Mouse (Mus musculus): ENCODE results near the gene Slc35e1. TPM values are rescaled to one million over a fixed set of nuclear protein-coding genes. Genes with fewer than 3 reads are reported as not detected.

Slc35e1 gene
- polyA plus RNA-seq, 1 experiment from 2014 or later, result 12.2 TPM

DNA sequence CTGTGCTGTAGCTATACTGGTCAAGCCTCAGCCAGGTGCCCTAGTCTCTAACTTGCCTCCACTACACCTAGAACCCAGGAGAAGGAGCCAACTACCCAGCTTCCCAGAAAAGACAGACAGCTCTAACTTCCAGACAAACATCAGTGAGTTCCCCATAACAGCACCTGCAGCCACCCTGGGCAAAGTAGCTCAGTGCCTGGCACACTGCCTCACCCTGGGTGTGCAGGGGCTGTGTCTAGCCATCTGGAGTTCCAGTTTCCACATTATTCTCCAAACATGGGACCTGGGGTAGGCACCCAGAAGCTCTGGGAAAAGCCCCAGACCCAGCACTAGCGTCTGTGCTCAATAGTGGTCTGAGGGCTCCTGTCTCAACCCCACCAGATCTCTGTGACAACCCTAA lies 15.1 kb upstream of the Slc35e1 start:
- Histone ChIP-seq H3K9ac (ENCODE audit: low read depth, low read length) (no peak overlapping the region), H3K27me3 (ENCODE audit: control insufficient read depth, insufficient read depth, low read length) (no peaks in the 10 kb centered on the region), H3K9me3 (replicated peaks; ENCODE audit: control insufficient read depth, low read length) (no peaks in the 10 kb centered on the region), H3K27ac (ENCODE audit: low read depth, low read length) (no peak overlapping the region), H3K36me3 (ENCODE audit: control insufficient read depth, insufficient read depth, low read length) (0 out of 2 replicates have a peak, but pooled peaks cover 3% of the 10 kb centered on the region), H3K4me1 (ENCODE audit: control insufficient read depth, insufficient read depth, low read length) (peaks cover 21% of the 10 kb centered on the region), H3K4me2 (no peak overlapping the region), H3K4me3 (ENCODE audit: low read depth, low read length) (no peak overlapping the region)
- no peak for ATAC-seq (replicated peaks; ENCODE audit: insufficient number of reproducible peaks, low FRiP score, low TSS enrichment)
- 75% methylated on average over 1 of the region's 1 CpGs for WGBS (ENCODE audit: insufficient replicate concordance)

DNA sequence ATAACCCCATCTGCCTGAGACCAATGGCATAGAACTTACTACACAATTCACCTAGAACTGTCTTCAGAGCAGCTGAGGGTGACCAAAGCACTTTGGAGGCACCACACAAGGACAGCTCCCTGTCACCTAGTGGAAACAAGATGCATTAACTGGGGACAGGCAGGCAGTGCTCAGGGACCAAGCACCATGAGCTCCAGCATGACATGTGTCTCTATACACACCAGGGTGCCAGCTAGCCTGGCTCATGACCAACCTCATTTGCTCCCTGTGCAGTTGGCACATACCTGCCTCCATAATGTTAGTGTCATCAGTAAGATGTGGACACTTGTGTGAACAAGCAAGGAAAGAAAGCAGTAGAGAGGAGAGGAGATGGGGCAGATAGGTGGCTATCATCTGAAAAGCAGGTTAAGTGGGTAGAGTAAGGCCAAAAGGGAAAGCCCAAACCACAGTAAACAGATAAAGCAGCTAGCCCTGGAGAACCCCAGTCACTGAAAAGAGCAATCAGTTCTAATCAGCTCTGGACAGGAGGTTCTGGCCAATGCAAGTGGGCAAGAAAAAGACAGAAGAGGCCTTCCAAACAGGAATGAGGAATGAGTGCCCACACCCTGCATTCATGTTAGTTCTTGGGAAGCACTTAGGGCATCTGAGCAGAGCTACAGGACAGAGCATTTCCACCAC lies 12.4 kb upstream of the Slc35e1 start:
- no peaks in the 10 kb centered on the region for H3K27me3 ChIP-seq (ENCODE audit: control insufficient read depth, insufficient read depth, low read length)
- no peak overlapping the region for H3K4me3 ChIP-seq (ENCODE audit: low read depth, low read length)
- no peaks in the 10 kb centered on the region for H3K9me3 ChIP-seq (replicated peaks; ENCODE audit: control insufficient read depth, low read length)
- H3K9ac ChIP-seq (ENCODE audit: low read depth, low read length), result no peak overlapping the region
- ATAC-seq (replicated peaks; ENCODE audit: insufficient number of reproducible peaks, low FRiP score, low TSS enrichment), result no peak
- H3K27ac ChIP-seq (ENCODE audit: low read depth, low read length), result no peak overlapping the region
- H3K4me1 ChIP-seq (ENCODE audit: control insufficient read depth, insufficient read depth, low read length), result peaks cover 26% of the 10 kb centered on the region
- 0 out of 2 replicates have a peak, but pooled peaks cover 3% of the 10 kb centered on the region for H3K36me3 ChIP-seq (ENCODE audit: control insufficient read depth, insufficient read depth, low read length)
- H3K4me2 ChIP-seq, result no peak overlapping the region

DNA sequence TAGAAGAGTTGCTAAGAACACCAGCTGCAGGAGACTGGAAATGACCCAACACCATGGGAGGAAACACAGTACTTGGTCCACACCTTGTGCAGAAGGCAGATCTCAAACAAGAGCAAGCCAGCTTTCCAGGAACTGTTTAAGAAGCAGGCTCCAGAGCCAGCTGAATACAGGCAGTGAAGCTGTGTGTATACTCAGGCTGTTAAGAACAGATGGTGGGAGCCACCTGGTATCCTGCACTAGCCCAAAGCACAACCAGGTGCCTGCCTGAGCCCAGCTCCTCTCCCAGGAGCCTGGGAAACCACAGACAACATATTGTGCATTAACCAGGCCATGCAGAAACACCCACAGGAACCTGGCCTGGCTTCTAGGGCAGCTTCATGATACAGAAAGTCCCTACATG lies 11.7 kb upstream of the Slc35e1 start:
- H3K4me2 ChIP-seq, result no peak overlapping the region
- H3K4me1 ChIP-seq (ENCODE audit: control insufficient read depth, insufficient read depth, low read length), result peaks cover 31% of the 10 kb centered on the region
- no peak overlapping the region for H3K4me3 ChIP-seq (ENCODE audit: low read depth, low read length)
- H3K27me3 ChIP-seq (ENCODE audit: control insufficient read depth, insufficient read depth, low read length), result no peaks in the 10 kb centered on the region
- ATAC-seq (replicated peaks; ENCODE audit: insufficient number of reproducible peaks, low FRiP score, low TSS enrichment), result no peak
- H3K36me3 ChIP-seq (ENCODE audit: control insufficient read depth, insufficient read depth, low read length), result 0 out of 2 replicates have a peak, but pooled peaks cover 3% of the 10 kb centered on the region
- H3K9me3 ChIP-seq (replicated peaks; ENCODE audit: control insufficient read depth, low read length), result no peaks in the 10 kb centered on the region
- no peak overlapping the region for H3K9ac ChIP-seq (ENCODE audit: low read depth, low read length)
- no peak overlapping the region for H3K27ac ChIP-seq (ENCODE audit: low read depth, low read length)

DNA sequence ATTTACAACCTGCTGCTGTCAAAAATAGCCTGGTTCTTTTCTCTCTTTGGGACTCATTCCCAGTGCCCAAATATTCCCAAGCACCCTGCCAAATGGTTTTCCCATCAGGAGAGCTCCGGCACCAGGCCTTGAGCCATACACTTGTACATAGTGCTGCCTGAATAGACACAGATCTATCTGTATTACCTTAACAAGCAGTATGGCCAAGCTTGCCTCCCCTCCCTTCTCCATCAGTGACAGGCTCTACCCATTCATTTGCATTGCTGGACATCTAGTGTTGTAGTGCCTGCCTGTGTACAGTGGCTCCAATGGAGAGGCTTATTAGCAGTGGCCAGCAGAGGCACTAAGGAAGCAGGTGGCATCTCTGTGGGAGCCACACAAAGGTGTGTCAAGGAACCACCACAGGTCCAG lies 8.1 kb upstream of the Slc35e1 start:
- Histone ChIP-seq H3K4me3 (ENCODE audit: low read depth, low read length) (no peak overlapping the region), H3K9me3 (replicated peaks; ENCODE audit: control insufficient read depth, low read length) (no peaks in the 10 kb centered on the region), H3K27ac (ENCODE audit: low read depth, low read length) (no peak overlapping the region), H3K27me3 (ENCODE audit: control insufficient read depth, insufficient read depth, low read length) (no peaks in the 10 kb centered on the region), H3K4me2 (no peak overlapping the region), H3K9ac (ENCODE audit: low read depth, low read length) (no peak overlapping the region), H3K36me3 (ENCODE audit: control insufficient read depth, insufficient read depth, low read length) (peaks cover 16% of the 10 kb centered on the region), H3K4me1 (ENCODE audit: control insufficient read depth, insufficient read depth, low read length) (peaks cover 26% of the 10 kb centered on the region)
- 95% methylated on average over 1 of the region's 1 CpGs for WGBS (ENCODE audit: insufficient replicate concordance)
- ATAC-seq (replicated peaks; ENCODE audit: insufficient number of reproducible peaks, low FRiP score, low TSS enrichment), result no peak

DNA sequence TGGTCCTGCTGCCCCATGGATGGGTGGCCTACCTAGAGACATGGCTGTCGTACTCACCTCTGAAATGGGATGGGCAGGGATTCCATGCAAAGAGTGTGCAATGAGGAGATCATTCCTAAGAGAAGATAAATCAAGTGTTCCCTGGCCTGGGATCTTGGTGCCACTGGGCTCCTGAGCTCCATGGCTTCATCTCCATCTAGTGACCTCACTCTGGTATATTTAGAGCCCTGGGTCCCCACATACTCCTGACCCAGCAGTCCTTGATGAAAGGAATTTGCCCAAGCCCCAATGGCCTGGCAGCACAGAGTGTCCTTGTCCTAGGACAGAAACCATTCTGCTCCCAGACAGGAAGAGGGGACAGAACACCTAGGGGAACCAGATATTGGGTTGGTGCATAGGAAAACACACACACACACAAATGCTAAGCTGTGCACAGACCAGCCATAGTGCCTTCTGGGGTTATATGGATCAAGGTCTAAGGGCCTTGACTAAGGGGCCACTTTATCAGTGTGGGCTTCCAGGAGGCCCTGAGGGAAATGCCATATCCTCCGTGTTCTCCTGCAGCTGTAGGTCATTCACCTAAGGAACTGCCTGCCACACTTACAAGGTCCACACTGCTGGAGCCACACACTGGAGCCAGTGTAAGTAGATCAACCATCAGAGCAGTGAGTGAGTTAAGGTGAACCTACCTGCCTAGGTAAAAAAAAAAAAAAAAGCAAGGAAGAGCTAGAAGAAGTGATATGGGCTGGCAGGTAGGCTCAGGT lies 7.3 kb upstream of the Slc35e1 start:
- ATAC-seq (replicated peaks; ENCODE audit: insufficient number of reproducible peaks, low FRiP score, low TSS enrichment), result no peak
- peak overlapping the region; percentile 37 for H3K27ac ChIP-seq (ENCODE audit: low read depth, low read length)
- no peaks in the 10 kb centered on the region for H3K27me3 ChIP-seq (ENCODE audit: control insufficient read depth, insufficient read depth, low read length)
- H3K4me1 ChIP-seq (ENCODE audit: control insufficient read depth, insufficient read depth, low read length), result peaks cover 22% of the 10 kb centered on the region
- 80% methylated on average over 2 of the region's 2 CpGs for WGBS (ENCODE audit: insufficient replicate concordance)
- no peak overlapping the region for H3K4me2 ChIP-seq
- H3K4me3 ChIP-seq (ENCODE audit: low read depth, low read length), result no peak overlapping the region
- peaks cover 20% of the 10 kb centered on the region for H3K36me3 ChIP-seq (ENCODE audit: control insufficient read depth, insufficient read depth, low read length)
- no peaks in the 10 kb centered on the region for H3K9me3 ChIP-seq (replicated peaks; ENCODE audit: control insufficient read depth, low read length)
- no peak overlapping the region for H3K9ac ChIP-seq (ENCODE audit: low read depth, low read length)

DNA sequence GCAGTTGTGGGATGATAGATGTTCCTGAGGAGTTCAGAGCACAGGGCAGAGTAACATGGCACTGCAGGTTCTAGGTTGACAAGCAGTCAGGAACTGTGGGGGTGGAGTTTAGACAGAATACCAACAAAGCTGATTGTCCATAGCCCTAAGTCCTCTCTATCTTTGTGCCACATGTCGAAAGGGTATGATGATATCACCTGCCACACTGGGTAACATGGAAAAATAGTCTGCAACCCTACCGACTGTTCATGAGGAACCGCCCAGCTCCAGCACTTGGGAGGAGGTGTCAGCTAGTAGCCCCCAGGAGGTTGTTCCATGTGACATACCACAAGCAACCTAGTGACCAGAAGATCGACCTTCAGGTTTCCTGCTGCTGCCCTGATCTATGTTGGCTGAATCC lies 6.1 kb upstream of the Slc35e1 start:
- Histone ChIP-seq H3K4me3 (ENCODE audit: low read depth, low read length) (no peak overlapping the region), H3K9me3 (replicated peaks; ENCODE audit: control insufficient read depth, low read length) (no peaks in the 10 kb centered on the region), H3K27ac (ENCODE audit: low read depth, low read length) (no peak overlapping the region), H3K36me3 (ENCODE audit: control insufficient read depth, insufficient read depth, low read length) (peaks cover 20% of the 10 kb centered on the region), H3K4me2 (no peak overlapping the region), H3K4me1 (ENCODE audit: control insufficient read depth, insufficient read depth, low read length) (peaks cover 26% of the 10 kb centered on the region), H3K27me3 (ENCODE audit: control insufficient read depth, insufficient read depth, low read length) (no peaks in the 10 kb centered on the region), H3K9ac (ENCODE audit: low read depth, low read length) (no peak overlapping the region)
- no peak for ATAC-seq (replicated peaks; ENCODE audit: insufficient number of reproducible peaks, low FRiP score, low TSS enrichment)
- 84% methylated on average over 4 of the region's 4 CpGs for WGBS (ENCODE audit: insufficient replicate concordance)

DNA sequence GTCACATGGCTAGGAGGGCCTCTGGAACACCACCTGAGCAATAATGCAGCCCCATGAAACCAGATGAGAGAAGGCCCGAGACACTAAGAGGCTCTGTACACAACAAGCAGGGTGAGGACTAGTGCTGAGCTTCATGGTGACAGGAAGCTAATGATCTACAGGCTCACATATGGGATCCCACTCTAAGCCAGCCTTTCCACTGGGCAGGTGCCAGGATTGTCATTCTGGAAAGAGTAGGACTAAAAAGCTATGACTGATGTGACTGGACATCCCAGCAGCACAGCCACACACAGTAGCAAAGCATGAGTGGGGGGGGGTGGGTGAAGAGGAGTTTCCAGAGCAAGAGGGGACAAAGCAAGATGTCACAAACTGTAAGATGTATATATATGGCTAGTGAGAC lies 5.5 kb upstream of the Slc35e1 start:
- H3K4me2 ChIP-seq, result no peak overlapping the region
- no peak overlapping the region for H3K9ac ChIP-seq (ENCODE audit: low read depth, low read length)
- no peak overlapping the region for H3K4me3 ChIP-seq (ENCODE audit: low read depth, low read length)
- ATAC-seq (replicated peaks; ENCODE audit: insufficient number of reproducible peaks, low FRiP score, low TSS enrichment), result no peak
- H3K36me3 ChIP-seq (ENCODE audit: control insufficient read depth, insufficient read depth, low read length), result peaks cover 20% of the 10 kb centered on the region
- no peaks in the 10 kb centered on the region for H3K9me3 ChIP-seq (replicated peaks; ENCODE audit: control insufficient read depth, low read length)
- no peak overlapping the region for H3K27ac ChIP-seq (ENCODE audit: low read depth, low read length)
- peaks cover 24% of the 10 kb centered on the region for H3K4me1 ChIP-seq (ENCODE audit: control insufficient read depth, insufficient read depth, low read length)
- no peaks in the 10 kb centered on the region for H3K27me3 ChIP-seq (ENCODE audit: control insufficient read depth, insufficient read depth, low read length)
- 88% methylated on average over 1 of the region's 1 CpGs for WGBS (ENCODE audit: insufficient replicate concordance)

DNA sequence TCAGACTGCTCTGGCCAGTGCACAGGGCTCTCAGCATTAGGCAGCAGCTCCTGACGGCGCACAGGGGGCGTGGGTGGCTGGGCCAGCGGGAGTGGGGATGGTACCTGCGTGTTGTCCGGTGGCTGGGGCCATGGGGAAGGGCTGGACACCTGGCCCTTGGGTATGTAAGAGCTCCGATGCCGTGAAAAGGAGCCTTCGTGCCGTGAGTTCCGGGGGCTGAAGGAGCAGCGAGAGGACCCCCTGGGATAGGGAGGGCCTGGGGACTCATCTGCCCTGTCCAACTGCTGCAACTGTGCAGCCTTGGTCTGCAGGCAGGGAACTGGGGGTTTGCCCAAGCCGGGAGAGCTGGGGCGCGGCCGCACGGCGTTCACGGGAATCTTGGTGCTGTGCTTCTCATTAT lies 3.8 kb upstream of the Slc35e1 start:
- H3K27me3 ChIP-seq (ENCODE audit: control insufficient read depth, insufficient read depth, low read length), result no peaks in the 10 kb centered on the region
- H3K27ac ChIP-seq (ENCODE audit: low read depth, low read length), result no peak overlapping the region
- H3K4me3 ChIP-seq (ENCODE audit: low read depth, low read length), result no peak overlapping the region
- H3K9me3 ChIP-seq (replicated peaks; ENCODE audit: control insufficient read depth, low read length), result no peaks in the 10 kb centered on the region
- H3K4me1 ChIP-seq (ENCODE audit: control insufficient read depth, insufficient read depth, low read length), result peaks cover 28% of the 10 kb centered on the region
- H3K4me2 ChIP-seq, result no peak overlapping the region
- no peak overlapping the region for H3K9ac ChIP-seq (ENCODE audit: low read depth, low read length)
- WGBS (ENCODE audit: insufficient replicate concordance), result 92% methylated on average over 19 of the region's 19 CpGs
- H3K36me3 ChIP-seq (ENCODE audit: control insufficient read depth, insufficient read depth, low read length), result peaks cover 17% of the 10 kb centered on the region
- ATAC-seq (replicated peaks; ENCODE audit: insufficient number of reproducible peaks, low FRiP score, low TSS enrichment), result no peak

Data from heart, embryonic 11.5 days (tissue).